Mouse (Mus musculus): ENCODE data around the gene Olfr1410.

GRCm38 (mm10) chr1:92657025-92657820 lies 51.6 kb downstream of the Olfr1410 start:
- TF ChIP-seq CTCF (conservative IDR thresholded peaks at IDR 0.05; ENCODE audit: low read length) (no peak), POU5F1 (IDR thresholded peaks at IDR 0.05; ENCODE audit: borderline replicate concordance, low read length) (no peak), NANOG (IDR thresholded peaks at IDR 0.05; ENCODE audit: borderline replicate concordance, low read length) (no peak)
